ENCODE assay signal across 21 mouse cellular contexts in the genomic region with DNA sequence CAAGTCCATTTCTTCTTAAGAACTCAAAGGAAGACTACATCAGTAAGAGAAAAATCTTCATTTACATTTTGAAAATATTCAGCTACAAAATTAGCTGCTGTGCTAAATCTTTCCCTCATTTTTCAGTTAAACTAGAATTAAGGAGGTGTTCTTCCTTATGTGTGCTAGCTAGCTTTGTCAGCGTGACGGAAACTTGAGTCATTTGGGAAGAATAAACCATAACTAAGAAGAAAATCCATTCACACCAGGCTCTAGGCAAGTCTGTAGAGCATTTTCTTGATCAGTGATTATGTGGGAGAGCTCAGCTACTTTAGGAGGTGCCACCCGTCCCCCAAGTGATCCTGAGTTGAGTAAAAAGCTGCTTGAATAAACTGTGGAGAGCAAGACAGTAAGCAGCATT.
DNase-seq lines count a peak whose midpoint lies in the region; ATAC-seq lines count a peak whose summit lies in the region.
"Had no signal": no experiment of that assay in that cellular context is flagged by ENCODE, and none has a peak within 500 bp of the region (broad histone marks: within the 10 kb centered on the region; RNA-seq: fewer than 3 reads in every experiment).

No protein-coding gene starts in this region.

- peak; percentile 95 for ATAC-seq in frontal cortex, adult (ENCODE audit: low TSS enrichment)
- ATAC-seq: activated CD4-positive, CD25-positive, alpha-beta regulatory T cell, adult 4 months; CD4-positive, CD25-positive, alpha-beta regulatory T cell, adult 4 months; forebrain, embryonic 13.5 days; forebrain, embryonic 15.5 days; Patski had no signal

- no peak for DNase-seq in frontal cortex, postnatal 10 days (ENCODE audit: low spot score in 2 of 2)
- peak; percentile 2 for DNase-seq in left cerebral cortex, adult 11 months (ENCODE audit: low spot score)
- DNase-seq in left cerebral cortex, adult 18-20 months (ENCODE audit: low spot score in 2 of 2), result no peak
- peak; percentile 3 for DNase-seq in right cerebral cortex, adult 18-20 months
- DNase-seq in right cerebral cortex, postnatal 14 days, result no peak
- DNase-seq in telencephalon, adult 2 months (ENCODE audit: low read depth, low spot score), result peak; percentile 70
- DNase-seq in ovary, postnatal 36 days (ENCODE audit: low spot score), result no peak
- DNase-seq: adrenal gland, adult 8-10 months; adrenal gland, postnatal 25 days; B cell, adult 2 months; cerebellum, adult 11-12 months; cerebellum, adult 2 months; cerebellum, adult 9-10 months; cerebellum, postnatal 10 days; cerebellum, postnatal 25 days had no signal

Comparison
In these comparisons a context has a peak if more than half of its experiments do, and no peak if none do; other contexts are left out.
1. DNase-seq: peak in left cerebral cortex, adult 11 months (single experiment), right cerebral cortex, adult 18-20 months (single experiment) and telencephalon, adult 2 months (single experiment); none in frontal cortex, postnatal 10 days (0 of 2), left cerebral cortex, adult 18-20 months (0 of 2), right cerebral cortex, postnatal 14 days (single experiment) and ovary, postnatal 36 days (single experiment).